Mouse (Mus musculus) megakaryocyte, embryonic 14.5 days (primary cell): ENCODE results near the gene Olfr13.
"Not testable (repeated sequence)": the region's sequence is repeated elsewhere in the genome, so short reads cannot be mapped to it uniquely, and the experiment has no call there.

Experiments
- FLI1 ChIP-seq: IDR thresholded peaks from 2 replicates; pipeline ENCODE4 v1.6.1; 2012; ENCODE audit warnings: low read length, inconsistent platforms, mixed read lengths
- GATA1 ChIP-seq: IDR thresholded peaks from 3 replicates; pipeline ENCODE4 v1.6.1; 2012; ENCODE audit warnings: mixed read lengths, low read length, inconsistent platforms, borderline replicate concordance

DNA sequence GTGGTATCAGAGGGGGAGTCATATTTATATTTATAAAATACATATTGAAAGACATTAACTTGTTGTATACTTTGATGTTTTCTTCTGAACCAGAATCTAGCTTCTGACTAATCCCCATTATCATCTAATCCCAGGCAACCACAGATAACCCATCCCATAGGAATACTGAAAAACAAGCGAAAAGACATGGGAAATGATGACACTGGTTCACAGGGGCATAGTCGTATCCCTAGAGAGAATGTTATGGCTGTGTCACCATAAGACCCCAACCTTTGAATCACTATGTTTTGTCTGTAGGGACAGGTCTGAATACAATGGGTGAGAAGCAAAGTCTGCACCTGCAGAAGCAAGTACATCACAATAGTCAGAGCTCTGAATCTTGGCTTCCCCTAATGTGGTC lies 25.7 kb upstream of the Olfr13 start, which contains the start of gene Olfr237-ps1:
- not testable (repeated sequence) for TF ChIP-seq GATA1, FLI1
